Mouse (Mus musculus) forebrain, embryonic 16.5 days (tissue): ENCODE results near the gene Avil. TPM values are rescaled to one million over a fixed set of nuclear protein-coding genes. Genes with fewer than 3 reads are reported as not detected.

ENCODE experiments used
- ATAC-seq: fragments of 200-750 bp; cut with Nextera tagmentation; 2 replicates; pipeline ENCODE4 v1.8.0; 2017; ENCODE audit warnings: mild to moderate bottlenecking, moderate library complexity
- H3K27ac ChIP-seq: fragments of 300-500 bp; sonication (generic); 2 replicates; pipeline ENCODE4 v1.5.1; 2014; ENCODE audit warnings: low read length, control low read depth
- H3K27me3 ChIP-seq: fragments of 300-500 bp; sonication (generic); replicated peaks from 2 replicates; pipeline ENCODE4 v1.6.1; 2014; ENCODE audit warnings: low read length; ENCODE audit not compliant: control insufficient read depth, insufficient read depth
- H3K36me3 ChIP-seq: fragments of 300-500 bp; sonication (generic); 2 replicates; pipeline ENCODE4 v1.6.1; 2014; ENCODE audit not compliant: control insufficient read depth, insufficient read depth
- H3K4me1 ChIP-seq: fragments of 300-500 bp; sonication (generic); replicated peaks from 2 replicates; pipeline ENCODE4 v1.6.1; 2014; ENCODE audit warnings: low read length; ENCODE audit not compliant: control insufficient read depth, insufficient read depth
- H3K4me2 ChIP-seq: fragments of 300-500 bp; sonication (generic); 2 replicates; pipeline ENCODE4 v1.6.1; 2014; ENCODE audit warnings: mild to moderate bottlenecking, low read length, control low read depth
- H3K4me3 ChIP-seq: fragments of 300-500 bp; sonication (generic); replicated peaks from 2 replicates; pipeline ENCODE4 v1.5.1; 2014; ENCODE audit warnings: mild to moderate bottlenecking, low read length, control low read depth
- H3K9ac ChIP-seq: fragments of 300-500 bp; sonication (generic); replicated peaks from 2 replicates; pipeline ENCODE4 v1.6.1; 2014; ENCODE audit warnings: low read depth, low read length, control low read depth
- H3K9me3 ChIP-seq: fragments of 300-500 bp; sonication (generic); 2 replicates; pipeline ENCODE4 v1.6.1; 2016; ENCODE audit warnings: low read length; ENCODE audit not compliant: control insufficient read depth
- WGBS: fragments of 180-500 bp; shearing (Covaris S2); extraction: QIAGEN DNeasy Blood & Tissue Kit; methylation state at CpG from one replicate; pipeline ENCODE4 v1.1.7; 2014; 5-methylcytosine and 5-hydroxymethylcytosine counted together
- microRNA counts: library from miRNA; unstranded; fragments of <30 nt; microRNA quantifications from one replicate; lab custom pipeline; 2016
- microRNA-seq: library from miRNA; unstranded; fragments of <30 nt; microRNA quantifications from one replicate; pipeline ENCODE4, GENCODE M21; 2017
- polyA plus RNA-seq: library from polyadenylated mRNA; unstranded; fragments of >200 nt; fragmentation: Nextera tagmentation; extraction: Ambion mirVana; gene quantifications from 2 replicates; pipeline ENCODE4 v1.2.1, GENCODE M21; 2015

Gene Avil
- polyA plus RNA-seq, 1 experiment from 2014 or later = 0.15 TPM

- no peak overlapping the region for H3K4me2 ChIP-seq
- ATAC-seq = no peak
- H3K9me3 ChIP-seq = no peaks in the 10 kb centered on the region
- no peak overlapping the region for H3K4me3 ChIP-seq
- peaks cover 35% of the 10 kb centered on the region for H3K36me3 ChIP-seq
- peaks cover 41% of the 10 kb centered on the region for H3K4me1 ChIP-seq
- no peaks in the 10 kb centered on the region for H3K27me3 ChIP-seq
- WGBS = 88% methylated on average over 14 of the region's 14 CpGs
- H3K9ac ChIP-seq = no peak overlapping the region
- H3K27ac ChIP-seq = no peak overlapping the region
These were observed 66.1 kb downstream of the Avil start for GRCm38 (mm10) chr10:127066519-127067018.

GRCm38 (mm10) chr10:127068360-127069038 is 68.0 kb downstream of the Avil start:
- Histone ChIP-seq H3K9ac (no peak overlapping the region), H3K4me2 (peak overlapping the region; percentile 99), H3K9me3 (no peaks in the 10 kb centered on the region), H3K36me3 (peaks cover 35% of the 10 kb centered on the region), H3K4me3 (peak overlapping the region; percentile 82), H3K27me3 (no peaks in the 10 kb centered on the region), H3K27ac (no peak overlapping the region), H3K4me1 (peaks cover 35% of the 10 kb centered on the region)
- WGBS = 77% methylated on average over 9 of the region's 9 CpGs
- ATAC-seq = no peak

- Histone ChIP-seq H3K27me3 (no peaks in the 10 kb centered on the region), H3K36me3 (peaks cover 35% of the 10 kb centered on the region), H3K27ac (peak overlapping the region; percentile 93), H3K4me2 (peak overlapping the region; percentile 99), H3K9me3 (no peaks in the 10 kb centered on the region), H3K4me1 (peaks cover 34% of the 10 kb centered on the region), H3K9ac (peak overlapping the region; percentile 69), H3K4me3 (peak overlapping the region; percentile 82)
- 8% methylated on average over 30 of the region's 30 CpGs for WGBS
- peak; percentile 84 for ATAC-seq
These were observed 69.0 kb downstream of the Avil start for GRCm38 (mm10) chr10:127069281-127070189.

MicroRNAs encoded within 50 kb of the gene (microRNA counts, 519-probe panel; counts per million panel counts)
- microRNA mmu-miR-26a (lab: Ali Mortazavi, UCI) = 2,419 counts per million, percentile 57 among the panel's probes with 10 or more counts
- microRNA mmu-miR-546 (lab: Ali Mortazavi, UCI) = not detected

Small RNAs within 50 kb of the gene (microRNA-seq; reads per million reads assigned to microRNA genes)
- gene Mir26a-2 = 41.2 reads per million, percentile 41 among the genes with 10 or more reads in this experiment
- gene Mir546 = not detected

Other genes with a start within 250 kb of the Avil start
- gene Atp23, start 99.4 kb upstream of the Avil start, polyA plus RNA-seq = 10.0 and 10.5 TPM in 2 replicates
- 22.9 and 27.6 TPM in 2 replicates for gene Ctdsp2, start 22.0 kb upstream of the Avil start, polyA plus RNA-seq
- 60.8 and 66.0 TPM in 2 replicates for gene Tsfm, start 30.1 kb downstream of the Avil start, polyA plus RNA-seq
- gene Mettl1, start 40.7 kb downstream of the Avil start, polyA plus RNA-seq = 20.1 and 23.0 TPM in 2 replicates
- 0.11 and 0.18 TPM in 2 replicates for gene Eef1akmt3, start 40.8 kb downstream of the Avil start, polyA plus RNA-seq
- gene Cyp27b1, start 47.5 kb downstream of the Avil start, polyA plus RNA-seq = 0.20 and 0.26 TPM in 2 replicates
- gene March9, start 59.5 kb downstream of the Avil start, polyA plus RNA-seq = 5.3 and 6.6 TPM in 2 replicates
- 1,494 and 1,664 TPM in 2 replicates for gene Cdk4, start 62.8 kb downstream of the Avil start, polyA plus RNA-seq
- gene Tspan31, start 69.6 kb downstream of the Avil start, polyA plus RNA-seq = 119 and 120 TPM in 2 replicates
- gene Agap2, start 74.6 kb downstream of the Avil start, polyA plus RNA-seq = 2.2 and 4.7 TPM in 2 replicates
- gene Os9, start 120.4 kb downstream of the Avil start, polyA plus RNA-seq = 125 and 126 TPM in 2 replicates
- gene B4galnt1, start 164.5 kb downstream of the Avil start, polyA plus RNA-seq = 41.5 and 45.8 TPM in 2 replicates
- 1.0 and 1.6 TPM in 2 replicates for gene Slc26a10, start 179.9 kb downstream of the Avil start, polyA plus RNA-seq
- 32.3 and 33.0 TPM in 2 replicates for gene Arhgef25, start 189.4 kb downstream of the Avil start, polyA plus RNA-seq
- gene Dtx3, start 195.0 kb downstream of the Avil start, polyA plus RNA-seq = 179 and 224 TPM in 2 replicates
- 26.7 and 28.4 TPM in 2 replicates for gene Pip4k2c, start 210.9 kb downstream of the Avil start, polyA plus RNA-seq